Mouse (Mus musculus) heart, adult 2 months (tissue): Measurements from ENCODE around the gene Gm436.

Experiments
- CTCF ChIP-seq: fragments of 200-600 bp; IDR thresholded peaks from 2 replicates; pipeline ENCODE4 v1.8.1; 2022; ENCODE audit warnings: antibody characterized with exemption, mild to moderate bottlenecking, moderate library complexity
- EP300 ChIP-seq: fragments of 200-500 bp; IDR thresholded peaks from 2 replicates; pipeline ENCODE4 v1.6.1; 2011; ENCODE audit warnings: low read depth, low read length, control low read depth; ENCODE audit not compliant: insufficient read depth
- POLR2A ChIP-seq: fragments of 200-500 bp; IDR thresholded peaks from 2 replicates; pipeline ENCODE4 v1.6.1; 2011; ENCODE audit warnings: mild to moderate bottlenecking, low read depth, low read length, control low read depth; ENCODE audit not compliant: insufficient read depth

- TF ChIP-seq POLR2A (no peak), CTCF (no peak), EP300 (no peak)
Measured at GRCm38 (mm10) chr4:144719691-144720090, 33.5 kb upstream of the Gm436 start.
